Mouse (Mus musculus) embryo, embryonic 11 days (tissue): Measurements from ENCODE around the gene Npcd.

Experiments used
- DNase-seq: peaks from one replicate; pipeline ENCODE4 v3.0.0-alpha.2; 2015

Gene Npcd

DNA sequence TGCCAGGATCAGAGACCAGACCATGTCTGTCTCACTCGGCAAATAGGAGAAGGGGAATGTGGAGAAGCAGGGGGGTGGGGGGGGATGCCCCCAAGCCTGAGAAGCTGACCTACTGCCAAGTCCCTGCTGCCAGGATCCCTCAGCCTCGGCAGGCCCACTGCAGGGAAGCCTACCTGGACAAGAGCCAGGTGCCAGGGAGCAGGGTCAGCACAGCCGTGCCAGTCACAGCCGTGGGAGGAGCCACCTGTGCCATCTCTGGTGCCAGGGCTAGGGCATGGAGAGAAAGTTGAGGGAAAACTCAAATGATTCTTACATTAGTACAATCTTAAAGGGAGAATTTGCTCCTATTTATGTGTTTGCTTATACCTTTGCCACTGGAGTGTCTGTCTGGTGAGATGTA is 31.7 kb downstream of the Npcd start:
- no peak for DNase-seq

DNA sequence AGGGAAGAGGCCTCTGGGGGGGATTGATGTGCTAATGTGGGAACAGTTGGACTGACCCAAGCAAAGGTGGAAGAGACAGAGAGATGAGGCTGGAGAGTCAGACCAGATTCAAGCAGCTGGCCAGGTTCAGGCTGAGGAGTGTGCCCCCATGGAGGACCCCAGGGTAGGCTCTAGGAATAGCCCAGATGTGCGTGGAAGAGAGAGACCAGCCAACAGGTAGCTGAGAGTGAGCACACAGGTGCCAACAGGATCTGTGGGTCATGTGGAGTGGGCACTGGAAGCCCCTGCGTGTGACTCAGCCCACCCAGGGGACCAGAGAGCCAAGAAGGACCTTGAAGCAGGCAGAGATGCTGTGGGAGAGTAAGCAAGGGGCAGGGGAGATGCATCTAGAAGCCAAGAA is 32.4 kb downstream of the Npcd start:
- DNase-seq = no peak

DNA sequence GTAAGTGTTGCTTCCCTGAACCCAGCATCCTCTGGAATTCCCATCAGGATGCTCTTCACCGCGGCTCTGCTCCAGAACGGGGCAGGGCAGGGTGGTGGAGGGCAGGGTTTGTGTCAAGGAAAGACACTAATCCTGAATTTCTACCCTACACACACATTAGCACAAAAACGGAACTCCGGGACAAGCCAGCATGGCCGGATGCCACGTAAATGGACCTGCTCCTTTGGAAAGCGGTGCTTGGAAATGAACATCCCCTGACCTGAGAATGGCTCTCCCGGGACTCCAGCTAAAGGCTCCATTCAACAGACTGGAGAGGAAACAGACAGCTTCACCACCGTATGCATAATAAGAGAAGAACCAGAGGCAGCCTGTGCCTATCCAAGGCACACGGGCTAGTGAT is 33.3 kb downstream of the Npcd start:
- DNase-seq = no peak

DNA sequence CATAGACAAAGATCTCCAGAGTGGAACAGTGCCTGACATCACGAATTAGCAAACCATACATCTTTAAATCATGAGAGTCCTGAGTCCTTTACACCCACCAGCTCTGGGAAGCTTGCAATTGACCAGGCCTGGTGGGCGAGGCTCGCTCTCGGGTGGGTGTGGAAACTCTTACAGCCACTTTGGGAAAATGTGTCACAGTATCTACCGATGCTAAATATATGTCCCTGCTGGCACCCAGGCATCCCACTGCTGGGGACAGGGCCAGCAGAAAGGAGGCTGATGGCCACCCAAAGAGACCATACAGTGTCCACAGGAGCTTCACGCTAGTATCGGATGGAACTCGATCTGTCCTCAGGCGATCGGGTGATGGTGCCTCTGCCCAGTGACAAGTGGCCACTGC is 35.4 kb downstream of the Npcd start:
- DNase-seq = no peak

DNA sequence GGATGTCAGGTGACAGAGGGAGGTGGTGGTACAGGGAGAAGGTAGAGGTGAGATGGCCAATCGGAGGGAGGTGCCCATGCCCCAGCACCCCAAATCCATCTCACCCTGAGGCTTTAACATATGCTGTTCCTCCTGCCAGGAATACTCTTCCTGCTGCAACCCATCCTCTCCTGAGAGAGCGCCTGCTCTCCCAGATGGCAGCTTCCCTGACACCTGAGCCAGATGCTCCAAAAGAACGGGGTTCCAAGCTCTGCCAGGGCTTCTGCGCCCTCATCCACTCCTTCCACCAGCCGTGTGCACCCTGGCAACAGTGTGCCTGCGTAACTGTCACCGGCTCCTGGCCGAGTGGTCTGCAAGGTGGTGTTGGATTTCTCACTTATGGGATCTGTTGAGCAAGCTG is 36.4 kb downstream of the Npcd start:
- DNase-seq = no peak

DNA sequence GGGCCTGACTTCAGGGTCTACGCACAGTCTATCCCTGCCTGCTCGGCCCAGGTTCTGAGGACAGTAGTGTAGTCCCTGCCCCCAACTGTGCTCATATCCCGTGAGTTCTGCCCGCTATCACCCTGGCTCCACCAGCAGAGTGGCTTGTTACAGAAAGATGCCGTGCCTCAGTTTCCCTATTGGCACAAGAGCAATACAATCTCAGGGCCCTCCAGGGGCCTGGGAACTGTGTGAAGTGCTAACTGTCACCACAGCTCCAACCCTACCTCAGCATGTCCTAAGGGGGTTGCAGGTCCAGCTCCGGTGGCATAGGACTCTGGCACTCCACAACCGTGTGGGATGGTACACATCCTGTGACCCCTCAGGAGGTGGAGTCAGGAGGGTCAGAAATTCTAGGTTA is 36.9 kb downstream of the Npcd start:
- no peak for DNase-seq

DNA sequence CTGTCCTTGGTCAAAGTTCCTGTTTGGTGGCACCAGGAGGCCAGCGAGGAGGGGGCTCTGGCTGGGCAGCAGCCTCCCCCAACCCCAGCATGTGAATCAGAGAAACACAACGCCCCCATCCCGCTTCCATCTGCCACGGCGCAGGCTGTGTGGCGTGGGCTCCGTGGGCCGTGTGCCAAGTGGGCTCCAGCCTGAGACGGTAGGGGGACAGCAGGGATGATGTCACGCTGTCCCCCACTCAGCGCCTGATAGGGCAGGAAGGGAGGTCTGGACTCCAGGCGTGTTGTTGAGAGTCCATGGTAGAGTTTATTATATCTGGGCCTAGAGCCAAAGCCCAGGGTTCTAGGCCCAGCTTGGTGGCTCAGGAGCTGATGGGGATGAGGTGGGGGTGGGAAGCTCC is 37.8 kb downstream of the Npcd start:
- no peak for DNase-seq

DNA sequence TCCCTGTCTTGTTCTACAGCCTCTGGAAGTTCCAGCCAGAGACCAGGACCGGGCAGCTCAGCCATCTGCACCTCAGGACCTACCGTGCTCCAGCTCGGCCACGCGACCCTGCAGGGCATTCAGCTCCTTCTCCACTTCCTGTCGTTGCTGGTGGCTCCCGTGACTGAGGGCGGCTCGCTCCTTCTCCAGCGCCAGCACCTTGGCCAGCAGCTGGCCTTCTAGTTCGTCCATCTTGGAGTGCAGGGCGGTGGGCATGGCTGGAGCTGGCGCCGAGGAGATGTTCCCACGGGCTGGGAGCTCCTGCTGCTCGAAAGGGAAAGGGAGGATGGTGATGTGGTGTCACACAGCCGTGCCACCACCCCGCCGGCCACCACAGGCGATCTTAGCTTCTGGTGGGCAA is 39.9 kb downstream of the Npcd start:
- peak; percentile 57 for DNase-seq

DNA sequence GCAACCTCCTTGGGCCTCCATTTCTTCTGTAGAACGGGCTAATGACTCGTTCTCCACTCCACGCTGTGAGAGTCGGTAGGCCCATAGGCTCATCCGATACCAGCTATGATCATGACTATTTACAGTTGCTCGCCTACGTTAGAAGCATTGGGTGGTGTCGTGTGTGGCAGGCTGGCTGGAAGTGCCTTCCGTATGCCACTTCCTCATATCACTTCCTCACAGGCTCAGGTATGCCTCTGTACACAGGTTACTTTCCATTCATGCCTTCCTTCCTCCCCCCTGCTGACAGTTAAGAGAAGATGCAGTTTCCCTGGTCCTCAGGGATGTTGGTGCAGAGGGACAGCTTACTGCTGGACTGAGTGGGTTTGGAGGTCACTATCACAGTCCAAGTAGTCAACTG is 41.0 kb downstream of the Npcd start:
- DNase-seq = no peak

DNA sequence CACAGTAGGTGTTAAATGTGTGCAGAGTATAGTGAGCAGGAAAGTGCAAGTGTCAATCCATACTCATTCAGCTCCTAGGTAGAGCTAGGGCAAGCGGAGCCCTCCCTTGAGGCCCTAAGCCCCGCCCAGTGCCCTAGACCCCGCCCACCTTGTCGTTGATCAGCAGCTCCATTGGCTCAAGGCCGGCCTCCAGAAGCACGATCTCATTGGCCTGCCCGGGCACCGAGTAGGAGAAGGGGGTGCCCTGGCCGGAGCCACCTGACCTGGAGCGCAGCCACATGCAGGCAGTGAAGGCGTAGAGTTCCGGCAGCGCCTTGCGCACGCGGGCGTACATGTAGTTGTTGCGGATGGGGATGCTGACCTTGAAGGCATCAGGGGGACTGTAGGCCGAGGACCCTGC is 41.6 kb downstream of the Npcd start:
- DNase-seq = peak; percentile 60

DNA sequence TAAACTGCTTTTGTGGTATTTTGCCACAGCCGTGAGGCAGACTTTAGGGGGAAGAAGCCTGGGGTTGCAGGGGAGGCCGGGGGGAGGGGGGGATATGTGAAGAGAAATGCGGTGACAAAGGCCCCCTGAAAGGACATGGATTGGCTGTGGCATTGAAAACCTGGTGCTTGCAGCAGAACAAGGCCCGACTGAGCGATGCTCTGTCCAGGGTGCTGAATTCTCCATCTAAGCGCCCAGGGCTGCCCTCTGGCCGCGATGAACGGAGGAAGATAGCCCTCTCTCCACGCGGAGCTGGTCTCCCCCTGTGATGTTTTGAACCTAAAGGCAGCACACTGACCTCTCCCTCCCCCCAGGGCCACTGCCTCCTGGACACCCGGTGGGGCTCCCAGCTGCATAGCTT is 42.5 kb downstream of the Npcd start:
- peak; percentile 86 for DNase-seq

DNA sequence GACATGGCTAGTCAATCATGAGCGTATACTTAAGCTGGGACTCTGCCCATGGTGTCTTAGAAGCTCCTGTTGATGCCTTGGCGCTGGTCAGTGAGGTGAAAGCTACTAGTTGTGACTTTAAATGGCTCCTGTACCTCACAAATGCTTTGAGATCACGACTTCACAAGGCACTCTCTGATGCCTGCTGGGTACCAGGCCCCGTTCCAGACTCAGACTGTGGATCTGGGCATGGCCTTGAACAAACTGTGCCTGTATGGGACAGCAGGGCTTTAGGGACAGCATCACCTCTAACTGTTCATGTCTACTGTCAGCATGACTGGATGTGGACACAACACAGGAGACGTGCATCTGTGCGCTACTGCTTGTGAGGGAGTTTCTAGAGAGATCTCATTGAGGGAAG is 43.1 kb downstream of the Npcd start:
- DNase-seq = no peak

DNA sequence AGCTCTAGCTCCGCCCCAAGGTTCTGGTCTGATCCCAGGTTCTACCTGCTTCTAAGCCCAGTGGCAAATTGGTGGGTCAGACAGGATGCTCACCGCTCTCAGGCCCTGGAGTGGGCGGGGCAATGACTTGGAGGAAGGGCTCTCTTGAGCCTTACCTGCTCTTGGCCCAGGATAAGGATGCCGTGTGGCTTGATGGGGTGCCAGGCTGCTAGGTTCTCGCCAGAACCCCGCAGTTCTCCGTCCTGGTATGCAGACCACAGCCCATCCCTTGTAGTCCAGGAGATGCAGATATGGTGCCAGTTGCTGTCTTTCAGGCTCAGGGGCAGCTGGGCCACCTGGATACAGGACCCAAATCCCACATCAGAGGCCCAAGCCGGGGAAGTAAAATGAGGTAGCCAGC is 43.9 kb downstream of the Npcd start:
- DNase-seq = no peak

DNA sequence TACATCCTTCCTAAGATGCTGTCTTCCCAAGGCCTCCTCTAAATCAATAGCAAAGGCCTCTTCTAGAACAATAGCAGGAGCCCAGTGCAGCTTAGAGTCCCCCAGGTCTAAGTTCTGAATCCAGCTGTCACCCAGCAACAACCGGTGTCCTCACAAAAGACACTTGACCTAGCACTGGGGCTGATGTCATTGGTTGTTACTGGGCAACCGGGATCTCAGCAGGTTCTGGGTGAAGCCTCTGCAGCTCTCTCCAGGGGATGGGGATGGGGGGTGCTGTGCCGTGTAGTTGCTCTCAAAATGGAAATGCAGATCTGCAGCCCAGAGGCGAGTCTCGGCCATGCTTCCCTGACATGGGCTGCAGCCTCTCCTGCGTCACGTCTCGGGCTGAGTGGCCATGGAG is 46.2 kb downstream of the Npcd start:
- no peak for DNase-seq

DNA sequence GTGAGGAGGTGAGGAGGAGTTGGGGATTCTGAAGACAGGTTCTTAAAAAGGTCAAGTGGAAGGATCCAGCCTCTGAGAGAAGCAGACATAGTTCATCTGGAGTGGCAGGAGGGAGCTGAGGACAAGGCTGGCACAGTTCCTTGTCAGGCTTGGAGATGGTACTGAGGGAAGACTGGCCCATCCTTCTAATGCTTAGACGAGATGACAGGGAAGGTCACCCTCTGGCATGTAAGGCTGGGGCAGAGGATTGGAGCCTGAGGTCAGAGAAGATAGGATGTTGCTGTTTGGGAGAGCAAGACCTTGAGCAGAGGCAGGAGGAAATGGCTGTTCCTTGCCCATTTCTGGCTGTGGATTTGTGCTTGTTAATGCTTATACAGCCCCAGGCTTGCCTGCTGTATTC is 49.0 kb downstream of the Npcd start:
- DNase-seq = no peak

DNA sequence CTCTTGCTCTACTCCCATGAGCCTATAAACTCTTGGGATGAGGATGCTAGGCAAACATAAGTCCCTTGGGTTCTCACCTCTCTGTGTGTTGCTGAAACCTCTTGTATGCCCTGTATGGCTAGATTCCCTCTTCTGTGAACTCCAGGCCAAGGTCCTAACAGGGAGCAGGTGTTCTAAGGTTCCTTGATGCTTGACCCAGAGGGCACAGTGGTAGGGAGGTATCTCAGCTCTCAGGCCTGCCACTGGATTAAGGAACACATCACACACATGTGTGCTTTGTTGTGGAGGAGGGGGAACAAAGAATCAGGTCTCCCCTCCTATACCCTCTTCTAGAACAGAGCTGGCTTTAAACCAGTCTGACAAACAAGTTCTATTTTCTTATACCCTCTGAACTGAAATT is 56.3 kb downstream of the Npcd start, which contains the start of gene Dnal4:
Gene Dnal4, minus strand, starts transcription at position 101 of the 400 bp plus-strand sequence.
- DNase-seq = no peak

DNA sequence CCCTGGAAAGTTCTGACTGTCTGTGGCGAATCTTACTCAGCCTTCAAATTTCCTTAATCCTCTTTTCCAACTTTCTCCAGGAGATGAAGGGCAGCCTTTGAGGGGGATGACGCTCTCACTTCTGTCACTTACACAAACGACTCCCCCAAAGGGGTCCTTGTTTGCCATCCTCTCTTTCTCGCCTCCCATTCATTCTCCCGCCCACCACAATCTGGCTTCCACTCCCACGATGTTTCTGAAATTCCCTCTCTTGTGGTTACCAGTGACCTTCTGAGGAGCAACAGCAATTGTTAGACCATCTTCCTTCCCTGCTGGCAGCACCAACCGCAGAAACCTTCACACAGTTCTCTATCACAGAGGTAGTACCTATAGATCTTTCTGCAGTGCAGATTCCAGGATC is 58.4 kb downstream of the Npcd start:
- DNase-seq = no peak

DNA sequence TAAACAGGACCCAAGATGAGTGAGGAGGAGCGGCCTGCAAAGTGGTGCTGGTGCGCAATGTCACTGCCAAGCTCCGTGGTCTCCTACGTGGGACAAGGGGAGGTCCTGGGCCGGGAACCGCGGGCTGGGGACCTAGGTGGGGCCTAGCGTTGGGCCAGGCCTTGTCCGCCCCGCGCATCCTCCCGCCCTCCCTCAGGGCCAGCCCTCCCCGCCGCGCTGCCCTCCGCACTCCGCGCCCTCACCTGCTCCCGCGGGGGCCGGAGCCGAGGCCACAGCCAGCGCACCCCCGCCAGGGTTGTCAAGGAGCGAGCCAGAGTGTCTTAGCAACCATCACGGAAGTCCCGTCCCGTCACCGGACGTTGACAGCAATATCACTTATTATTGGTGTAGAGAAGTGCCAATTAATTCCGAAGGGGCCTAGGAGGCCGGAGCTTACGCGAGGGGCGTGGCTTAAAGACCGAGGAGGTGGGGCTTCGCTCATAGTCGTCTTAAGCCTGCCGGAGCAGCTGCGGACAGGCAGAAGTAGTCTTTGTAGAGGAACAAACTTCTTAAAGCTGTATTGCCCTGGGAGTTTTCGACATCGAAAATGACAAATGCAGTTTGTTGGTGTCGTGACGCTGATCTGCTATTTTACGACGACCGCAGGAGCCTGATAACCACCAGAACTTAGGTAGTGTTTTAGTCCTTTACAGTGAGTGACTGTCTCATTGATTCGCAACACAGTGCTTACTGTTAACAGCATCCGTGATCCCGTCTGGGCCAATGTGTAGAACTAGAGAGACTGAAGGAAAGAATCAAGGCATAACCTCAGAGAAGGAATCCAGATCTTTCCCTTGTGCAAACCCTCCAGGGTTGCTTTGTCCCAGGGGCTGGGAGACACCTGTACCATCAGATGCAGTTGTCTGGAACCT is 59.7 kb downstream of the Npcd start:
- peak; percentile 98 for DNase-seq

DNA sequence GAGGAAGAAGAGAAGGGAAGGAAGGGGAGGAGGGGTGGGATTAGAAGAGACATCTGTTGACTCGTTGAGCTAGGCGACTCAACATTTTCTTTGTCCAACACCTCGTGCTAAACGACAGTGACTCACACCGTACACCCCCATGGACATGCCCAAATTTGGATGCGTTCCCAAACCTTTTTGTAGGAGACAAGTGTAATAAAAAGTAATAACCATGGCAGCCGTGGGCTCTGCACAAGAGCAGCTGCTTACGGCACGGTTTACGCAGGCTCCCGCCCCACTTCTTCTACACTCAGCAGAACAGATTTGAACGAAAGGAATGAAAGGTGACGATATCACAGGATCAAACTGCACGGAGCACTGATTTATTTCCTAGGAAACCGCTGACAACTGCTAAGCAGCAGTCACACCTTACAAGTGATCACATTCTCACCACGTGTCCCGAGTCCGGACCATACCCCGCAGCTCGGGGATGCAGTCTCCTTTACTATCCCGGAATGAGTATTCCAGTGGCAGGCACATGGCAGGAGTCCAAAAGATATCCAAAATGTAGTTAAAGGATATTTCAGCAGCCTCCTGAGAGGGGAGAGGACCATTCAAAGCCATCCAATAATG is 63.3 kb downstream of the Npcd start:
- DNase-seq = no peak

DNA sequence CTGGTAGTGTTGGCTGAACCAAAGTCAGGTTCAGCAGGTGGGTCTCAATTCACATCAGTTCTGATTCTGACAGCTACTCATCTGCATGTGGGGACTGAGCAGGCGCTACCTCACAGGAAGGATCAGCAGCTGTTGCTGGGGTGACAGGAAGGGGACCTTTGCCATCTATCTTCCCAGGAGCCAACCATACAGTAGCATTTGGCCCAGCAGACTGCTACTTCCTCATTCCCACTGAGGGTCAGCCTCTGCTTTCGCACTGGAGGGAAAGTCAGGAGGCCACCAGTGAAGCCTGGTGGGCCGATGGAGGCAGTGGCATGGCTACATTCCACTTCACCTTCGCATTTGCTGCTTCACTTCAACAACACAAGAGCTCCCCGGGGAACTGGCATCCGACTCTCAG is 65.7 kb downstream of the Npcd start:
- DNase-seq = no peak

DNA sequence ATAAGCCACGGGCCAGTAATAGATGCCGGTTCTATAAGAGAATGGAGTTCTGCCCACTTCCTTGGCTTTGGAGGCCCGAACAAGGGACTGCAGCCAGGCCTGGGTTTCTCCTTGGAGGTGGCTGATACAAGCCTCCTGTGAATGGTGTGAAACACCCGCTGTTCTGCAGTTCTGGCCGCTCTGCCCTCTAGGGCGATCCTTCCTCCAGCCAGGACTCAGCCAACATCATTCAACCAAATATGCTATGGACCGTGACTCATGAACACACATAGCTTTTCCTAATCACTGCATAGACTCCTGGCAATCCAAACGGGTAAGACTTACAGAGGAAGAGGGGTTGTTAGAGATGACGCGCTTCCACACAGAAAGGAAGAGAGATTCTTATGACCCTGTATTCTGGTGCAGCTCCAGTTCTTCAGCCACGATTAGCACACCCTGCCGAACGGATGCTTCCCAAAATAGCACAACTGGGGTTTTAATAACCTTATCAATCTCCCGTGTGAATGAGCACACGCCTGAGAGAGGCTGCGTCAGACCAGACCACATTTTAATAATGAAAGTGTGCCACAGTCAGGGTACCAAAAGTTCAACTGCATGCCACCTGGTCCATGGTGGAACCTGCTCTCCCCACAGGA is 66.6 kb downstream of the Npcd start:
- no peak for DNase-seq

DNA sequence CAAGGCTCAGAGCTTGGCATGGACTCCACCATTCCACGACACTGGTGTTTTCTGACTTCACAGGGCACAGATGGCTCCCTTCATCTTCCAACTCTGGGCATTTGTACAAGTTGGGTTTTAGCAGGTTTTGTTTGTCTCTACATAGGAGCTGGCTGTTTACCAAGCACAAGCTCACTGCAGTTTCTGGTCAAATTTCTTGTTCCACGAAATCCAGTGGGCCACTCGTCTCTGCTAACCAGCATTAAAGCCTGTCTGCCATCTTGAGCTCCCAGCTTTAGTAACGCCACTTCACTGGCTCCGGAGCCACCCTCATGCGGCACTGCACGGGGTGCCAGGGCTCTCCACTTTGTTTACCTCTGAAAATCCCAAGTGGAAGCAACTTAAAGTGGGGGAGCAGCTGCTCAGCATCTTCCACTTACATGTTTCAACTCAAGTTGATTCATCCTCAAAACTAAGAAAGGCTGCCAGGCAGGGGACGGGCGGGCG is 67.4 kb downstream of the Npcd start:
- no peak for DNase-seq

DNA sequence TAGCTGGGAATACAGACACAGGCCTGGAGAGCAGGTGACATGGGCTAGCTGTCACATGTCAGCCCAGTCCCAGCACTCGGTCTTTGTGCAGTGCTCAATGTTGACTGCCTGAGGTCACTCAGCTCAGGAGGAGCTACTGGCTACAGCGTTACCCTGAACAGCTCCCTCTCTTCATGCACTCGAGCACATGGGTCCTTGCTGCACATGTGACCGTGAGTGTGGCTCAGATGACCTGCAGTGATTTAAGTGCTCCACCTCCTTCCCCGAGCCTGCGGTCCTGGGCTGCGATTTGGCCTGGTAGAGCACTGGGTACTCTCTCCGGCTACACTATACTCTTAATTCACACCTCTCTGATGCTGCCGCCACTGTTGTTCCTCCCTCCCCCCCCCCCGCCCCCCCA is 67.9 kb downstream of the Npcd start:
- no peak for DNase-seq

DNA sequence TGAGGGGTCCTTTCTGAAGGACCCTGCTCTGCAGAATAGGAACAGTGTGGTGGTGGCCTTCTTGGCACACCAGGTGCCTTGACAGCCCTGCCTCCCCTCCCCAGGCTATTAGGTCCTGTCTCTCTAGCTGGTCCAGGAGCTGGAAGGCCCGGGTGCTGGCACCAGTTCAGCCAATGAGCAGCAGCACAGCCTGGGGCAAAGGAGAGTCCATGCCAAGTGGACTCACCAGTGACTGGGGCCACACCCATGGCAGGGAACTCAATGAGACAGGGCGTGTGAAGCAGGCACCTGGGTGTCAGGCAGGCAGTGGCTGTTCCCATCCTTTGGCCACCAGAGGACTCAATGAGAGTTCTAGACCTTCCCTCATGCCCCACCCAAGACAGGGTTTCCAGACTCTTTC is 68.7 kb downstream of the Npcd start:
- DNase-seq = no peak
